Mouse (Mus musculus) liver, adult 10 weeks (tissue): Measurements from ENCODE around the gene Gabrr1. TPM values are rescaled to one million over a fixed set of nuclear protein-coding genes. Genes with fewer than 3 reads are reported as not detected.

Experiments
- polyA plus RNA-seq: library from polyadenylated mRNA; stranded (reverse); fragments of 350-450 nt; fragmentation: Illumina TruSeq; extraction: RNeasy Lipid Tissue Mini Kit (QIAGEN cat#74804); gene quantifications from one replicate; pipeline ENCODE4 v1.2.3, GENCODE M21; 2014; ENCODE audit warnings: low read depth, low replicate concordance

The Gabrr1 gene
- polyA plus RNA-seq: not detected

DNA sequence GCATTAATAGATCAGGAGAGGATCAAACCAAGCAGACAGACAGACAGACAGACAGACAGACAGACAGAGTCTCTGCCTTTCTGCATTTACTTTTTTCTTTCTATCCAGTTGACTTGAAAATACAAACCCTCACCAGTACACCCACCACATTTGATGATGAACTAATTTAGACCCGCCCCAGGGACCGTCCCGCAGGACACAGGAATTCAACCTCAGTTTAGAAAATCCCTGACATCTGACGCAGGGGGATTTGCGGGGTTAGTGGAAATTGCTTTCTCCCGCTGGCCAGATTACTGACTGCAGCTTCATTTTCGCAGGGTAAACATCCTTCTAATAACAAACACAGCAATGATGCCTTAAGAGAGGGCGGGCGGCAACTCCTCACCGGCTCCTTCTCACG lies at the start of gene Gabrr1:
Gene Gabrr1 (plus strand): TSS at position 301 of the 400 bp plus-strand sequence.

GRCm38 (mm10) chr4:33189735-33190036 lies 57.4 kb downstream of the Gabrr1 start, which contains the start of gene Pm20d2:
Gene Pm20d2, minus strand, starts transcription at chr4:33189737.

GRCm38 (mm10) chr4:33208881-33209841 lies 76.8 kb downstream of the Gabrr1 start, which contains the start of gene Srsf12:
Gene Srsf12, plus strand, starts transcription at chr4:33208991.

Other genes starting within 250 kb of the Gabrr1 start
- gene Ankrd6, start 181.7 kb upstream of the Gabrr1 start, polyA plus RNA-seq: 0.08 TPM
- 1.5 TPM for gene Rragd, start 149.5 kb upstream of the Gabrr1 start, polyA plus RNA-seq
- 38.1 TPM for gene Ube2j1, start 101.1 kb upstream of the Gabrr1 start, polyA plus RNA-seq
- not detected for gene Gabrr2, start 69.5 kb upstream of the Gabrr1 start, polyA plus RNA-seq
- 2.1 TPM for gene Pm20d2, start 57.2 kb downstream of the Gabrr1 start, polyA plus RNA-seq
- not detected for gene Srsf12, start 76.5 kb downstream of the Gabrr1 start, polyA plus RNA-seq
- gene Pnrc1, start 157.6 kb downstream of the Gabrr1 start, polyA plus RNA-seq: 252 TPM
- 15.8 TPM for gene Rngtt, start 177.8 kb downstream of the Gabrr1 start, polyA plus RNA-seq